Mouse (Mus musculus) spleen, postnatal 14 days (tissue): ENCODE results near the gene Abcc9.

Experiments used
- DNase-seq, 2 experiments: peaks; one replicate each; pipeline ENCODE4 v3.0.0; 2021 to 2022; ENCODE audit warnings: low spot score in 2 of 2

Abcc9 gene

DNA sequence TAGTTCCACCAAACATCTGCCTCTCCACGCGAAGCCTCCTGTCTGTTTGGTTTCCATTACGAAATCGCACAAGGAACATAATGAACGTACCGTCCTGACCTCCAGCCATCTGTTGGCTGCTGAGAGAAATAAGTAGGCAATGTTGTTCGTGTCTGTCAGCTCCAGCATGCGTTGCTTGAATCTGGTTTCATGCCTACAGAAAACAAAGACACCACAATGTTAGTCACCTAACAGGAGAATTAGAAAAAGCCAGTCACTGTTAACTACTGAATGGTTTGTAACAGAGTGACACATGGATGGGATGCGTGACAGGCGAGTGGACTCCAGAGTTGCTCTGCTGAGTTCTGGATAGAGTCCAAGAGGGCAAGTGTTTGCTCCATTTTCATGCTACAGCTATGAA is 87.8 kb downstream of the Abcc9 start:
- no peak for DNase-seq

DNA sequence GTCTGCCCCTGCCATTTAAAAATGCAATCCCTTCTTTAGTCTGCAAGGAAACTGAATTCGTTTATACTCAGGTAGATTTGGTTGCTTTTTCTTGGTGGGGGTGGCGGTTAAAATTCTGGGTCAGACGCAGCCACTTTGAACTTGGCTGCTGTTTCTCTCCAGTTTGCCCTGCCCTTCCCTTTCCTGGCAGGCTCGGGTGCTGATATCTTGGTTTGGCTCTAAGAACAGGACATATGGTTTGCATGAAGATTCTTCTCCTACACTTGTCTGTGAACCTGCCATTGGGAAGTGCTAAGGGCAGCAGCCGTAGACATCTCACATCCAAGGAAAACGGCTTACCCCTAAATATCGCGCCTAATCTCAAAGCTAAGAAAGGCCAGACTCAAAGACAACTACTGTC is 89.7 kb downstream of the Abcc9 start:
- DNase-seq: no peak

- no peak for DNase-seq
Measured at GRCm38 (mm10) chr6:142609401-142610373, 92.4 kb downstream of the Abcc9 start.

GRCm38 (mm10) chr6:142607080-142607479 is 95.0 kb downstream of the Abcc9 start:
- no peak for DNase-seq

GRCm38 (mm10) chr6:142602772-142603171 is 99.3 kb downstream of the Abcc9 start:
- no peak for DNase-seq

DNA sequence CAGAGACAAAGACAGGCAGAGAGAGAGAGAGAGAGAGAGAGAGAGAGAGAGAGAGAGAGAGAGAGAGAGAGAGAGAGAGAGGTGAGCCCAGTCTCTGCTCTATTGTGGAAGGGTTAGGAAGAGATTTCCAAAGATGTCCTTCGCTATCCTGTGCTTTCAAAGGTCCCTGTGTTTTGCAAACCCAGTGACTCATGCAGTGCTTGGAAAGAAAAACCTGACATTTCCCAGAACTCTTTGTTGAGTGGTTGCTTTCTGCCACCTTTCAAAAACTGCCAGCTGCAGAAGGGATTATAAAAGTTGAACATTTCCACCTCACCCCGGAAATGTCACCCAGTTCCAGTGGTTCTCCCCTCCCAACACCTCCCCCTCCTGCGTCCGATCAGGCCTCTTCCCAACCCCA is 123.3 kb downstream of the Abcc9 start:
- DNase-seq: no peak

DNA sequence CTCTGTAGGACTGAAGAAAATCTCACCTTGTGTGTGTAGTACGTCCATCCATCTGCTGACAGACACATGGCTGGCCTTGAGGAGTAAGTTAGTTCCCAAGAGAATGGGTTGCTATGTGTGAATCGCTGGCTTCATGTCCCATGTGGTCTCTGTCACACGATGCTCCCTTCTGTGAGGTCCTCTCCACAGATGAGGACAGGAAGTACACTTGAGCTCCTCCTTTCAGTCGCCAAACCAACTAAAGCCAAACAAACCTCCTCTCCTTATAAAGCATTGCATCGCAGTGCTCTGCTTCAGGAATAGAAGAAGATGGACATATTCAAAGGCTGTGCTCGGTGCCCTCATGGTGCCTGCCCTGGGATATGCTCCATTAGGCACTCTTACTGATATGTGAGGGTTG is 124.3 kb downstream of the Abcc9 start:
- no peak for DNase-seq

- DNase-seq: no peak
Measured at GRCm38 (mm10) chr6:142572876-142573275, 129.2 kb downstream of the Abcc9 start.

- no peak for DNase-seq
Measured at GRCm38 (mm10) chr6:142571629-142572360, 130.3 kb downstream of the Abcc9 start.

GRCm38 (mm10) chr6:142571055-142571618 is 131.0 kb downstream of the Abcc9 start, which contains the start of gene Kcnj8:
Kcnj8 (minus strand) TSS chr6:142571614.
- DNase-seq: peak in 1 of 2 experiments; percentile 10

- DNase-seq: no peak
Measured at GRCm38 (mm10) chr6:142570046-142570770, 131.9 kb downstream of the Abcc9 start.

GRCm38 (mm10) chr6:142568713-142569357 is 133.3 kb downstream of the Abcc9 start:
- DNase-seq: no peak

GRCm38 (mm10) chr6:142567452-142567851 is 134.7 kb downstream of the Abcc9 start:
- DNase-seq: no peak

DNA sequence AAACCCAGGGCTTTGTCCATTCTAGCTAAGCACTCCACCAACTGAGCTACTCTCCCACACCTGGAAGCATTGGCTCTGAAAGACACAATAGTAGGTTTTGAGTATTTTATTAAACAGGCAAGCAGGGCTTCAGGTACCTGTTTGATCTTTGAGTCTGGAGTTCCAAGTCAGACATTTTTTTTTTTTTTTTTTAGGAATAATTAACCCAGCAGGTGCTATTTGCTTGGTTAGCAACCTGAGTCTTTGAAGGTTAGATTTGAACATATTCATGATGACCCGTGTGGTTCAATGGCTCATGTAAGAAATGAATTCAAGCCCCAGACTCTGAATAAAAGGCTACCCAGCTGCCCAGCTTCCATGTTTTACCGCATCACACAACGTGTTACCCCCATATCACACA is 137.4 kb downstream of the Abcc9 start:
- DNase-seq: no peak

DNA sequence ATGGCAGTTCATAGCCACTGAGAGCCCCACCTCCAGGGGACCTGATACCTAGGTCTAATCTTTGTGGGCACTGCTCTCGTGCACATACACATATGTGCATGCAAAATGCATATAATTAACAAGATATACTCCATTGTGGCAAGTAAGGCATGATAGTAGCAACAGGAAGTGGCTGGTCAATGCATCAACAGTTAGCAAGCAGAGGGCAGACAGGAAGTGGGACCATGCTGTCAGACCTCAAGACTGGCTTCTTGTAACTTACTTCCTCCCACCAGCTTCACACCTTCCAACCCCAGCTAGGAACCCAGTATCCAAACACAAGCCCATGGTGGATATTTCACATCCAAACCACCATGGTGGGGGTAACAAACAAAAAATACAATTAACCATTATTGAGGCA is 141.0 kb downstream of the Abcc9 start:
- DNase-seq: no peak

- DNase-seq: no peak
Measured at GRCm38 (mm10) chr6:142558772-142559679, 143.1 kb downstream of the Abcc9 start.

DNA sequence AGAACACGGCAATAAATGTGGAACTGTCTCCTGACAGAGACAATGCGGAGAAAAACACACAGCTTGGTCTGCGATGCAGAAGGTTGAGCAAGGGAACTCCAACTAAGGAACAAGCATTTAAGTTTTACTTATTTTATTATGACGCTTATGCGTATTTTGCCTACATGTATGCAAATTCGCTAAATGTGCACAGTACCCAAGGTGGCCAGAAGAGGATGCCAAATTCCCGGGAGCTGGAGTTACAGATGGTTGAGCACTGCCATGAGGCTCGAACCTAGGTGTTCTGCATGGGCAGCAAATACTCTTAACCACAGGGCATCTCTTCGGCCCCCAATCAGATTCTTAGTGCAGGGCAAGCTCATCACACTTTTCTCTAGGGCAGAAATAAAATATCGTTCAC is 144.0 kb downstream of the Abcc9 start:
- no peak for DNase-seq

DNA sequence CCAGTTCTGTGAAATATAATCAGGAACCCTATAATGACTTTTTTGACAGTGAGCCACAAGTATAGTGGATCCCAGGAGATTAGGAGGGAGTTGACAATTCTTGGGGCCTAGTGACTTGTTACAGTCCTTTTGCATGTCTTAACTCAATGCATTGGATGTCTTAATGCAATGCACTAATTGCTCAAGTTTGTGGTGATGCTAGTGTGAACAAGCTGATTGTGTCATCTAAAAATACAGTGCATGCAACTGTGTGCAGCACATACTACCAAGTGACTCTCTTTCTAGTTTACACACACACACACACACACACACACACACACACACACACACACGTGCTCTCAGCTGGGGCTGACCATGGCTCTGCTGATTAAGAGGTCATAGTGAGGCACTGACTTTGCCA is 146.1 kb downstream of the Abcc9 start:
- DNase-seq: no peak

DNA sequence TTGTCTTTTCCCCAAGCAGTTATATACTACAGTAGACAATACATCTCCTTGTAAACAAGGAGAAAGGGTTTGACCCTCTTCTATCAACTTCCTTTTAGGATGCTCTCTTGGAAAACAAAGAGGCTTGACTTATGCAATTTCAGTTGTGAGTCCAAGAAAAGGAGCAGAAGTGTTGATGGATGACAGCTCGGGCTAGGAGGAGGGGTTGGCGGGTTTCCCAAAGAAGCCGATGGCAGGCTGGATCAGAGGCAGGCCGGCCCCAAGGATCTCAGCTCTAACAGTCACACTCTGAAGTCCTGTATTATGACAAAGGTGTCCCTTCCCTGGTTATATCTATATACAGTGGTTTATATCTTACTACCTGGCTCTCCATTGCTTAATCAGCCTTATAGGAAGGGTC is 150.6 kb downstream of the Abcc9 start:
- no peak for DNase-seq

DNA sequence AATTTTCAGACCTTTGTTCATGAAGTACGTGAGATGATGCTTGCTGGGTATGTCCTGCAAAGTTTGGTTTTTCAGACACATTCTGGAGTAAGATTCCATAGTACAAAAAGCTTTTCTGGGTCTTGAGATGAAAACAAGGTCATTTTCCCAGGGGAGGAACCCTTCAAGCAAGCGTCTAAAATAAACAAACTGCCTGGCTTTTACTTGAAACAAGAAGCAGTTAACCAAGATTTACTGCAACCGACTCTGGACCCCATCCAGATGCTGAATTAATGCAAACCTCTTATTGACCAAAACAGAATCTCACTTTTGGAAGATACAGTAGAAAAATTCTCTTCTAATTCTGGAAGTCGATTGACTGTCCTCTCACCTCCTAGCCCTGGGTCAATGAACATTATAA is 151.2 kb downstream of the Abcc9 start:
- DNase-seq: no peak
